Mouse (Mus musculus): ENCODE results near the gene Il17c.

- no peak for TF ChIP-seq CTCF (IDR thresholded peaks at IDR 0.05; ENCODE audit: borderline replicate concordance, control insufficient read depth, extremely low read depth, insufficient read depth, low read length, poor library complexity)
- no peak for TF ChIP-seq POLR2A (IDR thresholded peaks at IDR 0.05; ENCODE audit: control insufficient read depth, extremely low read depth, insufficient read depth, low read length, poor library complexity)
Measured at GRCm38 (mm10) chr8:122457171-122457570, 35.4 kb downstream of the Il17c start.

All from thymus, adult 2 months (tissue).